Mouse (Mus musculus): Measurements from ENCODE around the gene Lrrc34. TPM values are rescaled to one million over a fixed set of nuclear protein-coding genes. Genes with fewer than 3 reads are reported as not detected.

The Lrrc34 gene
- total RNA-seq, 2 experiments from 2014 or later = 0.15 TPM; not detected in 1

DNA sequence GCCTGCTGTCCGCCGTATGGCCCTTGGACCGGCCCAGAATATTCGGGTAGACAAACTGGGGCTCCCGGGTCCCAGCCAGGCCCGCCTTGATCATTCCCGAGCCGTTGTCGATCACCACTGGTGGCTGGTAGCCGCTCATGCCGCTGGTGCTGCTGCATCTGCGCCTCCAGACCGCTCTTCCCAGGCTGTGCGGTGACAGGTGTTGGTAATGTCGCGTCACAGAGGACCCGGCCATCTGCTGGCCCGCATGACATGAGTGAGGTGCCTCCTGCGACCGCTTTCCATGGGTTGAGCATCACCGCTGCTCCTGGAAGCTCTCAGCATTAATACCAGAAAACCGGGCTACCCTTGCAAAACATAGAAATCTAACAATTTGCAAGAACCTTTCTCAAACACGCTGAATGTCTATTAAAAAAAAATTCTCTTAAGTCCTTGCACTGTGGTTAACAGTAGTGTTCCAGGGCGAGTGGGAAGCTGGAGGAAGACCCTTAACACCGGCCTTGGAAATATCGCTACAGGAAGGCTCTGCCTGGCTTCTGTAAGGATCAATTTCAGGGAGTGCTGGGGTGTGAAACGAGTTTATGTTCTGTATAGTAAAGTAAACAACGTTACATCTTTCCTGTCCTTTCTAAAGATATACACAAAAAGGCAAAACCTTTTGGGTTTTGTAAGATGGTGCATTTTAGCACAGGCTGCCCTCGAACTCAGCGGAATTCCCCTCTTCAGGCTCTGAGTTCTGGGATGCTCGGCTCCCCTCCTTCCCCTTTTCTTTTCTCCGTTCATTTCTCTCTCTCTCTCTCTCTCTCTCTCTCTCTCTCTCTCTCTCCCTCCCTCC lies 47.7 kb downstream of the Lrrc34 start, which contains the start of gene Actrt3:
TSS of gene Actrt3 (minus strand) at position 229 of the 835 bp plus-strand sequence.
- DNase-seq = peak; percentile 22

DNA sequence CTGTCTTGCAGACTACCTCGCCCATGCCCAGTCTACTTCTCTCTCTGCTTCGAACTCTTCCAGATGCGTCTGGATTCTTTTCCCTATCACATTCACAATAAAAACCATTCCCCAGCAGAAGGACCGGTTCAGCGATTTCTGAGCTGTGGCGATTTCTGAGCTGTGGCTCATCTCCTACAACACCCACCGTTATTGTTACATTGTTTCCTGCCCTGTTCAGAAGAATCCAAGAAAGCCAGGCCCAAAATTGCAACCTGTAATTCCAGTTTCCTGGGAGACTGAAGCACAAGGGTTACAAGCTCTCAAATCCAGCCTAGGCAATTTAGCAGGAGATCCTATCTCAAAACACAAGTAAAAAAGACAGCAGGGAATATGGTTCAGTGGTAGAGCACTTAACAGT lies 50.4 kb downstream of the Lrrc34 start:
- no peak for DNase-seq

DNA sequence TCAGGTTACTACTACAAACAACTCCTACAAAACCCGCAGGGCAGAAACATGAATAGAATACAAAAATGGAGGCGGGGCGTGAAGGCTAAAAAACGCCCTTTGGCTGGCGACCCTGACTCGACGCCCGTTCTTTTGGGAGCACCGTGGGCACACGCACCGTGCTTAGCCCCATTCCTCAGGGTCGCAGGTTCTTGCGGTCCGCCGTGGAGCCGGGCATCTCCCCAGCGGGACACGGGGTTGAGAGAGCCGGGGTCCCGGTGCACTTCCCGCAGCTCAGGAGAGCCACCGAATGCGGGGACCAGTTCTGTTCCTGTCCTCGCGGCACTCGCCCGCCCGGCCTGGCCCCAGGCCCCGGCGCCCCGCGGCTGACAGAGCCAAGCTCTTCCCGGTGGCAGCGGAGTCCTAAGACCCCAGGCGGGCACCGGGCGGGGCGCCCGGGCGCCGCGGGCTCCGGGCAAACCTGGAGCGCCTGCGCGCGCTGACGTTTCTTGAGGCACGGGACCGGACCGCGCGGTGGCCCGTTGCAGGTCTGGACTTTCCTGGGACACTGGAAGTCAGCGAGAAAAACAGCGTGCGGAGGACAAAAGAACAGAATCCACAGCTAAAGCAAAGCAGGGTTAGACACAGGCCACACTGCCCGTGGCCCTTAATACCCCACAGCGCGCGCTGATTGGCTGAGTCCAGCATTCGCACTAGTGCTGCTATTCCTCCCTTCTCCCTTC lies 52.4 kb downstream of the Lrrc34 start:
- DNase-seq = peak; percentile 62

DNA sequence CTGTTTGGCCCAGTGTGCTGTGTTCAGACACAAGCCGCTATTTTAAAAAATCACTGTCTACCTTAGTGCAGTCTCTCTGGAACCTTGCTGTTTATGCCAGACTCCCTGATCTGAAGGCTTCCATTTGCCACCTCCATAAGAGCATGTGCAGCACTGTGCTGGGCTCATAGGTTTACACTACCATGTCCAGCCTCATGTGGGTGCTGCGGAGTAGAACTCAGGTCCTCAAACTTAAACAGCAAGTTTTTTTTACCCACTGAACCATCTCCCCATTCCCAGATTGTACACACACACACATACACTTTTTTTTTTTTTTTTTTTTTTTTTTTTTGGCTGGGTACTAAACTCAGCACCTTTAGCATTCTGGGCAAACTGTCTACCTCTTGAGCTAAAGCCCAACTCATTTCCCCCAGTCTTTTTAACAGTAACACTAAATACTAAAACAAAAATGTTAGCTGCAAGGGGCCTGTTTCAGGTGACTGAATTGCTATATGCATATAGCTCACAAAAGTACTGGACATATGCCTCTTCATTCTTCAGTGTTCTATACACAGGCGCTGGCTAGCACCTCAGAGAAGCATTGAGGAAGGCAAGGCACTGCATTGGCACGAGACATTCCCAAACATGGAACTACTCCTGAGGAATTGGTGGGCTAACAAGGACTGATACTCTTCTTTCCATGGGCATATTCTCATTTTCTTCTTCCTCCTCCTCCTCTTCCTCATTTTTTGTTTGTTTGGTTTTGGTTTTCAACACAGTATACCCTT lies 53.8 kb downstream of the Lrrc34 start:
- DNase-seq = no peak

DNA sequence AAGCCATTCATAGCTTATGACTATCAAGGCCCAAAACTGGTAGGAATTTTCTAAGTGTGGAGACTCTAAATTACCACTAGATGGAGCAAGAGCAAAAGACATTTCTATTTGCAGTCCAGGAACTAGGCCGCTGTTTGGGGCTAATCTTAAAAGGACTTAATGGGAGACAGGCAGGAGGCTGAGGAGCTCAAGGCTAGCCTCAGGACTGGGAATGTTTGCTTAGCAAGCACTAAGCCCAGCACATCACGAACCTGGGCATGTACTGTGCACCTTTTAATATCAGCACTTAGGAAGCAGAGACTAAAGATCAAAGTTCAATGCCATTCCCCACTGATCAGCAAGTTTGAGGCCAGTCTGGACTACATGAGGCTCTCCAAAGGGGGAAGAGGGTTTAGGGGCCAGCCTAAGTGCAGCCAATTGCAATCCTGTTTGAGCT lies 55.2 kb downstream of the Lrrc34 start:
- peak; percentile 22 for DNase-seq

DNA sequence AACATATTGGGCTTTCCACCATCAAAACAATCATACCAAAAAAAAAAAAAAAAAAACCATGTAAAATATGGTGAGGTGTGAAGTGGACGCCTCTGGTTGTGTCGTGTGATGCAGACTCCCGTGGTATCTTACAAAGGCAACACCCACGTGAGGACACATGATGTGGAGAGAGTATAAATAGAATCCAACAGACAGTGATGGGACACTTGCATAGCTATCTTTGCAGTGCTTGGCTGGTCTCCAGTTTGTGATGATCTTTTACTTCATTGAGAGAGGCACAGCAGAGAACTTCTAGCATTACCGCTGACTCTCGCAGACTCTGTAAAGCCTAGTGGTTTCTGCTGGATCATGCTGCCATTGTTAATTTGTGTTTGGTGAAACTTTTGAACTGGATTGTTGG lies 58.8 kb downstream of the Lrrc34 start:
- DNase-seq = no peak

Other genes starting within 250 kb of the Lrrc34 start
- 10 to 100 TPM; 14.9 to 20.3 TPM for gene Mecom, start 99.9 kb downstream of the Lrrc34 start, total RNA-seq (2021)
- gene Actrt3, start 47.9 kb downstream of the Lrrc34 start, total RNA-seq (2021) = not detected
- 10 to 100 TPM; 17.4 to 23.7 TPM for gene Mynn, start 45.8 kb downstream of the Lrrc34 start, total RNA-seq (2021)
- not detected for gene Lrriq4, start 3.4 kb downstream of the Lrrc34 start, total RNA-seq (2021)
- gene Lrrc31, start 52.0 kb upstream of the Lrrc34 start, total RNA-seq (2021) = not detected
- gene Samd7, start 98.4 kb upstream of the Lrrc34 start, total RNA-seq (2021) = under 1 TPM in 1 of 2 experiments, not detected in 1; 0.12 TPM
- gene Sec62, start 145.0 kb upstream of the Lrrc34 start, total RNA-seq (2021) = 10 to 100 TPM; 66.5 to 74.7 TPM
- gene Gpr160, start 208.1 kb upstream of the Lrrc34 start, total RNA-seq (2021) = 1 to 10 TPM; 3.8 to 4.9 TPM